In the genomic region with DNA sequence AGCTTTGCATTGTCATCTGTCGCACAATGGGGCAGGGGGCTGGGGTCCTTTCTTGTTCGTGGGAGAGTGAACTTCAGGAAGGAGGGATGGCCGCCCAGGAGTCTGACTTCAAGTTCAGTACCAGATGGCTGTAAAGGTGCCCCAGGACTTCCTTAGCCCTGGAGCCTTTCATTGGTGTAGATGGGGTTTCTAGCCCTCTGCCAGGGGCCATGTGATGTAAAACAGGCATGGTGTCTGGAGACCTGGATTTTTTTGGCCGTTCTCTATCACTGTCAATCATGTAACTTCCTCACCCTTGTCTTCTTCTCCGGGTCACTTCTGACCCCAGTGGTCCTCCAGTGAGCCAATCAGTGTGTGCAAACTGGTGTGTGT, we compare ENCODE assay signal across 20 mouse cellular contexts. TPM values are rescaled to one million over a fixed set of nuclear protein-coding genes. Genes with fewer than 3 reads are reported as not detected.
DNase-seq lines count a peak whose midpoint lies in the region; ATAC-seq and TF ChIP-seq lines count a peak whose summit lies in the region.
"Had no signal": no experiment of that assay in that cellular context is flagged by ENCODE, and none has a peak within 500 bp of the region (broad histone marks: within the 10 kb centered on the region; RNA-seq: fewer than 3 reads in every experiment).

No protein-coding gene starts in this region.

- H3K4me1 ChIP-seq in hindbrain, embryonic 10.5 days (replicated peaks): peaks cover 28% of the 10 kb centered on the region
- H3K4me1 ChIP-seq in hindbrain, postnatal 0 days (ENCODE audit: insufficient read depth, low read length): no peaks in the 10 kb centered on the region
- no peaks in the 10 kb centered on the region for H3K4me1 ChIP-seq in lung, embryonic 15.5 days
- H3K4me1 ChIP-seq in liver, postnatal 0 days (ENCODE audit: insufficient read depth): no peaks in the 10 kb centered on the region
- H3K4me1 ChIP-seq: embryonic facial prominence, embryonic 15.5 days; hindbrain, embryonic 15.5 days; neural tube, embryonic 12.5 days; stomach, embryonic 15.5 days had no signal

- no peak for TF ChIP-seq CTCF in gastrocnemius, adult 2 months (IDR thresholded peaks at IDR 0.05)
- no peak for TF ChIP-seq CTCF in hindbrain, postnatal 0 days (IDR thresholded peaks at IDR 0.05; ENCODE audit: low read depth)
- TF ChIP-seq CTCF in liver, postnatal 0 days (IDR thresholded peaks at IDR 0.05; ENCODE audit: low read depth): no peak

- WGBS in hindbrain, embryonic 10.5 days: 58% methylated on average over 5 of the region's 5 CpGs
- WGBS in hindbrain, postnatal 0 days: 43% methylated on average over 5 of the region's 5 CpGs
- 63% methylated on average over 5 of the region's 5 CpGs for WGBS in lung, embryonic 15.5 days
- 48% methylated on average over 5 of the region's 5 CpGs for WGBS in liver, postnatal 0 days (ENCODE audit: insufficient replicate concordance)

- peak overlapping the region; percentile 70 for H3K27ac ChIP-seq in gastrocnemius, adult 2 months
- H3K27ac ChIP-seq in hindbrain, embryonic 10.5 days: peak overlapping the region; percentile 80
- H3K27ac ChIP-seq in hindbrain, postnatal 0 days: no peak overlapping the region
- peak overlapping the region; percentile 66 for H3K27ac ChIP-seq in lung, embryonic 15.5 days
- H3K27ac ChIP-seq in liver, postnatal 0 days (ENCODE audit: low read depth): peak overlapping the region; percentile 17; the same call in 1 of the 2 replicates
- H3K27ac ChIP-seq: embryonic facial prominence, embryonic 15.5 days; hindbrain, embryonic 15.5 days; macrophage; neural tube, embryonic 12.5 days; stomach, embryonic 15.5 days had no signal

- H3K9me3 ChIP-seq in hindbrain, embryonic 10.5 days: no peaks in the 10 kb centered on the region
- H3K9me3 ChIP-seq in hindbrain, postnatal 0 days (ENCODE audit: low read length): no peaks in the 10 kb centered on the region
- H3K9me3 ChIP-seq in lung, embryonic 15.5 days: no peaks in the 10 kb centered on the region
- no peaks in the 10 kb centered on the region for H3K9me3 ChIP-seq in liver, postnatal 0 days (ENCODE audit: low read length)
- H3K9me3 ChIP-seq: embryonic facial prominence, embryonic 15.5 days; hindbrain, embryonic 15.5 days; neural tube, embryonic 12.5 days; stomach, embryonic 15.5 days had no signal

- peak overlapping the region; percentile 5; the same call in 1 of the 2 replicates for H3K4me3 ChIP-seq in gastrocnemius, adult 2 months
- no peak overlapping the region for H3K4me3 ChIP-seq in hindbrain, embryonic 10.5 days
- no peak overlapping the region for H3K4me3 ChIP-seq in hindbrain, postnatal 0 days (ENCODE audit: low read length)
- no peak overlapping the region for H3K4me3 ChIP-seq in lung, embryonic 15.5 days
- H3K4me3 ChIP-seq in liver, postnatal 0 days (ENCODE audit: low read depth, low read length): no peak overlapping the region
- H3K4me3 ChIP-seq: embryonic facial prominence, embryonic 15.5 days; hindbrain, embryonic 15.5 days; neural tube, embryonic 12.5 days; stomach, embryonic 15.5 days had no signal

- TF ChIP-seq EP300 in liver, postnatal 0 days (IDR thresholded peaks at IDR 0.05; ENCODE audit: low read depth): no peak

- no peak for DNase-seq in gastrocnemius, adult 2 months
- no peak for DNase-seq in gastrocnemius, adult 18-20 months (ENCODE audit: low spot score)
- DNase-seq in hindbrain, embryonic 10.5 days (ENCODE audit: low spot score): no peak
- DNase-seq in hindbrain, postnatal 0 days (ENCODE audit: low spot score): no peak
- DNase-seq in lung, adult 18-20 months: no peak
- DNase-seq in liver, postnatal 0 days: no peak
- DNase-seq in thymus, postnatal 25 days: no peak
- DNase-seq: cerebellum, adult 18-20 months; gastrocnemius, postnatal 10 days; layer of hippocampus, postnatal 36 days; left cerebral cortex, postnatal 4 days; right cerebral cortex, postnatal 4 days; thymus, postnatal 4 days had no signal

- H3K27me3 ChIP-seq in hindbrain, embryonic 10.5 days (ENCODE audit: insufficient read depth, poor library complexity, severe bottlenecking): no peaks in the 10 kb centered on the region; the same call in 1 of the 2 replicates
- H3K27me3 ChIP-seq in hindbrain, postnatal 0 days (ENCODE audit: insufficient read depth, low read length): no peaks in the 10 kb centered on the region
- no peaks in the 10 kb centered on the region; the same call in 1 of the 2 replicates for H3K27me3 ChIP-seq in lung, embryonic 15.5 days
- no peaks in the 10 kb centered on the region for H3K27me3 ChIP-seq in liver, postnatal 0 days (ENCODE audit: insufficient read depth, low read length)
- H3K27me3 ChIP-seq: hindbrain, embryonic 15.5 days; stomach, embryonic 15.5 days had no signal

- ATAC-seq in hindbrain, postnatal 0 days: no peak
- ATAC-seq in lung, embryonic 15.5 days (ENCODE audit: borderline replicate concordance, extremely low read depth, low FRiP score, low TSS enrichment): no peak
- ATAC-seq in liver, postnatal 0 days: no peak
- ATAC-seq: forebrain, embryonic 14.5 days had no signal

- intact Hi-C loops in gastrocnemius, adult 2 months (cut with DNase I): no loop called here

- H3K4me2 ChIP-seq in hindbrain, postnatal 0 days (ENCODE audit: low read depth, low read length): no peak overlapping the region
- no peak overlapping the region for H3K4me2 ChIP-seq in lung, embryonic 15.5 days
- no peak overlapping the region for H3K4me2 ChIP-seq in liver, postnatal 0 days (ENCODE audit: low read depth, low read length)
- H3K4me2 ChIP-seq: embryonic facial prominence, embryonic 15.5 days; hindbrain, embryonic 15.5 days; neural tube, embryonic 12.5 days; stomach, embryonic 15.5 days had no signal

- H3K36me3 ChIP-seq in hindbrain, embryonic 10.5 days: no peaks in the 10 kb centered on the region
- no peaks in the 10 kb centered on the region for H3K36me3 ChIP-seq in hindbrain, postnatal 0 days (ENCODE audit: insufficient read depth, low read length)
- no peaks in the 10 kb centered on the region for H3K36me3 ChIP-seq in lung, embryonic 15.5 days
- no peaks in the 10 kb centered on the region for H3K36me3 ChIP-seq in liver, postnatal 0 days (replicated peaks; ENCODE audit: insufficient read depth, low read length)
- H3K36me3 ChIP-seq: embryonic facial prominence, embryonic 15.5 days; hindbrain, embryonic 15.5 days; neural tube, embryonic 12.5 days; stomach, embryonic 15.5 days had no signal

- no peak overlapping the region for H3K9ac ChIP-seq in hindbrain, postnatal 0 days (replicated peaks; ENCODE audit: low read length)
- no peak overlapping the region for H3K9ac ChIP-seq in lung, embryonic 15.5 days
- H3K9ac ChIP-seq in liver, postnatal 0 days (replicated peaks): no peak overlapping the region
- H3K9ac ChIP-seq: embryonic facial prominence, embryonic 15.5 days; hindbrain, embryonic 15.5 days; neural tube, embryonic 12.5 days; stomach, embryonic 15.5 days had no signal

RNA-seq across cellular contexts. Expression of gene Smim12, which starts 20.6 kb away (rescaled TPM):
- total RNA-seq in gastrocnemius, adult 2 months (2021): 10 to 100 TPM; 31.9 to 36.5 TPM
- 10 to 100 TPM; 36.3 to 36.9 TPM for total RNA-seq in gastrocnemius, adult 18-20 months (2021)
- polyA plus RNA-seq in hindbrain, embryonic 10.5 days (2016; fragmentation: Nextera tagmentation; extraction: Ambion mirVana): 78.7 and 81.1 TPM in 2 replicates
- total RNA-seq in hindbrain, postnatal 0 days (2014; rRNA removed): 40.8 and 47.2 TPM in 2 replicates
- polyA plus RNA-seq in hindbrain, postnatal 0 days (2015; fragmentation: Nextera tagmentation; extraction: Ambion mirVana): 63.7 and 65.4 TPM in 2 replicates
- polyA plus RNA-seq in lung, embryonic 15.5 days (2015; fragmentation: Nextera tagmentation; extraction: Ambion mirVana): 57.2 and 63.1 TPM in 2 replicates
- polyA plus RNA-seq in liver, postnatal 0 days (2015; fragmentation: Nextera tagmentation; extraction: Ambion mirVana): 33.9 and 35.0 TPM in 2 replicates

RNA-seq across cellular contexts. Expression of gene Gja4, which starts 49.7 kb away (rescaled TPM):
- total RNA-seq in gastrocnemius, adult 2 months (2021): 1 to 10 TPM; 3.4 to 5.2 TPM
- total RNA-seq in gastrocnemius, adult 18-20 months (2021): 1 to 10 TPM; 2.3 to 2.5 TPM
- 13.5 and 18.8 TPM in 2 replicates for polyA plus RNA-seq in hindbrain, embryonic 10.5 days (2016; fragmentation: Nextera tagmentation; extraction: Ambion mirVana)
- total RNA-seq in hindbrain, postnatal 0 days (2014; rRNA removed): 20.8 and 30.8 TPM in 2 replicates
- polyA plus RNA-seq in hindbrain, postnatal 0 days (2015; fragmentation: Nextera tagmentation; extraction: Ambion mirVana): 19.4 and 20.5 TPM in 2 replicates
- polyA plus RNA-seq in lung, embryonic 15.5 days (2015; fragmentation: Nextera tagmentation; extraction: Ambion mirVana): 31.2 and 33.2 TPM in 2 replicates
- polyA plus RNA-seq in liver, postnatal 0 days (2015; fragmentation: Nextera tagmentation; extraction: Ambion mirVana): 2.7 and 3.1 TPM in 2 replicates
- polyA plus RNA-seq: macrophage had no signal
